Mouse (Mus musculus): ENCODE data around the gene Klhl42.

Gene Klhl42

GRCm38 (mm10) chr6:147087736-147088135 is 3.4 kb upstream of the Klhl42 start:
- DNase-seq, result no peak

DNA sequence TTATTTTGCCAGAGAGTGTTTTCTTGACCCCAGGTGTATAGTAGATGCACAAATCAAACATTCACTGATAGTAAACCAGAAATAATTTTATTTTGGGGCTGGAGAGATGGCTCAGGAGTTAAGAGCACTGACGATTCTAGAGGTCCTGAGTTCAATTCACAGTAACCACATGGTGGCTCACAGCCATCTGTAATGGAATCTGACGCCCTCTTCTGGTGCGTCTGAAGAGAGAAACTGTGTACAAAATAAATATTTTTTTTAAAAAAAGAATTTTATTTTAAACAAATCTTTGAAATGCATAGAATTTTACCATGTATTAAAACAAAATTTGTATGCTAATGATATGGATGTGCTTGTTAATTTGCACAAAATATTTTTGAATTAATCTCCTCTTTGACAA is 2.7 kb upstream of the Klhl42 start:
- no peak for DNase-seq

DNA sequence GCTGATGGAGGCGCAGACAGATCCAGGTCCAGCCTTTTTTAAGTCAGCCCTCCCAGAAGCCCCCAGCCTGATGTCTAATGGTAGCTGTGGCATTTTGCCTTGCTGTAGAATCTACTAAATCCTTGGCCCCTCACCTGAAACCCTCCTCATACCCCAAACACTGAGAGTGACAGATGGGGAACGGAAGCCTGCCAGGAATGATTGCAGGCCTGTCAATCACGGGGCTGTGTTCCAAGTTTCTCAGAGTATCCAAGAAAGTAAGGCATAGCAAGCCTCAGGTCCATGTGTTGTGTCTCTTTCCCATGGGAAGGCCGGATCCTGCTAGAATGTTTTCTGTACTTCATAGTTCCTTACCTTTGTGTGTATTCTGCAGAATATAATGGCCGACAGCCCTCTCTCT is 988 bp upstream of the Klhl42 start:
- DNase-seq, result no peak

- DNase-seq, result peak in 1 of 2 experiments; percentile 27
These were observed 957 bp downstream of the Klhl42 start for GRCm38 (mm10) chr6:147092136-147092535.

GRCm38 (mm10) chr6:147094771-147095170 is 3.6 kb downstream of the Klhl42 start:
- no peak for DNase-seq

GRCm38 (mm10) chr6:147096109-147096508 is 4.9 kb downstream of the Klhl42 start:
- no peak for DNase-seq

DNA sequence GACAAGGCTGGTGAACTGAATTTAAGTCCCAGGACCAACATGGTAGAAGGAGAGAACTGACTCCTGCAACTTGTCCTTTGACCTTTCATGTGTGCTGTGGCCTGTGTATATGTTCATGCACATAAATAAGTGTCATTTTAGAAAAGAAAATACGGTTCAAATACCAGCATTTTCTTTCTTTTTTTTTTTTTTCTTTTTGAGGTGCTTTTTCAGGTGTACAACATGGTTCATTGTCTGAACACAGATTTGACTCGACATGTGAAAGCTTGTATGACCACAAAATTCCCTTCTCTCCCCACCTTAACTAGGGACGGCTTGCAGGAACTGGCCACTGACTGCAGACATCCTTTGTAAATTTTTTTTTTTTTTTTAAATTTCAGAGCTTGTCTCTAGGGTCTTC is 5.8 kb downstream of the Klhl42 start:
- DNase-seq, result no peak

- no peak for DNase-seq
These were observed 6.3 kb downstream of the Klhl42 start for GRCm38 (mm10) chr6:147097346-147097929.

DNA sequence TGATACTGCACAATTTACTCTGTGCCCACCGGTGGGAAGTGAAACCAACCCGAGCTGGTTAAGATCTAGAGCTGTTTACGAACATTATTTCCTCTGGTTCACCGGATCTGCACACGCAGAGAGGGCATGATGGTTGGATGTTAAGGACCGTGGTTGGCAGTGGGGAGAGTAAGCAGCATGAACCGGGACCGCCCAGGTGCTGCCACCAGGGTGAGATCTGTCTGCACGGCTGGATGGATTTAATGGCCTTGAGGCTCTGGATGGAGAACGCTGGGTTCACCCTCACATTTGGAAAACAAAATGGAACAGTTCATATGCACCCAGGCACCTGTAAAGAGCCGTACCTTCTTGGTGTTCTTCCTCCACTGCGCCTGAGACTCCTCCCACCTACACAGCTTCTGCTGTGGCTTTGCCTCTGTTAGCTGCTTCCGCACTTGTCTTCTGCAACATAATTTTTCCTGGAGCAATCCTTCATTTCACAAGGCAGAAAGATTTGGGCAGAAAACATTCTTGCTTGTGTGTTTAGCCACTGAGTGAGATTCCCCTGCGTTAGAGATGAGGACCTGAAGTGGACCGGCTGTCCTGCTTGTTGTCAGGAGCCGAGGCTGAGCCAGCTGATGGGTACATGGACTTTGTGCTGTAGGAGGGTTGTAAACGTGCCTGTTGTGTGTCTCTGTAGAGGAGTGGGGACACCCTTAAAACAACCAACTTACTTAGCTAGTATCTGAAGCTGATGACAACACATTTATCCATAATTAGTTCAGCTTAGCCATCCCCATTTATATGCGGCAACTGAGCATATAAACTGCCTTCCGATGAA is 8.5 kb downstream of the Klhl42 start:
- peak; percentile 48 to 55 for DNase-seq

- no peak for DNase-seq
These were observed 11.1 kb downstream of the Klhl42 start for GRCm38 (mm10) chr6:147102293-147102692.

- no peak for DNase-seq
These were observed 14.3 kb downstream of the Klhl42 start for GRCm38 (mm10) chr6:147105529-147105928.

DNA sequence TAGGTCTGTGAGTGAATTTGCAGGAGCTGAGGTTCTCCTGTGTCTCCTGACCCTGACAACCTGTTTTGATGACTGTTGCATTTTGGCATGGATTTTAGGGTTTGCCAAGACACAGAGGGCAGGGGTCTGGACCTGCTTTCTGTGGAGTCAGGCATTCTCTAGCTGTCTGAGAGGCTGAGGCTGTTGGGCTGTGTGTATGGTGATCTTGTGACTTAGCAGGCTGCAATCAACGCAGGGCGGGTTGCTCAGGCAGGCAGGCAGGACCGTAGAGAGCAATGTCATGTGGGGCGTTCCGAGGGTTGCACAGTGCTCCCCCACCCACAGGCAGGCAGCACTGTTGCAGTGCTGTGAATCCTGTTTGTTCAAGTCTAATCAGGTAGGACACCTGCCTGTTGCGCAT is 15.5 kb downstream of the Klhl42 start:
- no peak for DNase-seq

DNA sequence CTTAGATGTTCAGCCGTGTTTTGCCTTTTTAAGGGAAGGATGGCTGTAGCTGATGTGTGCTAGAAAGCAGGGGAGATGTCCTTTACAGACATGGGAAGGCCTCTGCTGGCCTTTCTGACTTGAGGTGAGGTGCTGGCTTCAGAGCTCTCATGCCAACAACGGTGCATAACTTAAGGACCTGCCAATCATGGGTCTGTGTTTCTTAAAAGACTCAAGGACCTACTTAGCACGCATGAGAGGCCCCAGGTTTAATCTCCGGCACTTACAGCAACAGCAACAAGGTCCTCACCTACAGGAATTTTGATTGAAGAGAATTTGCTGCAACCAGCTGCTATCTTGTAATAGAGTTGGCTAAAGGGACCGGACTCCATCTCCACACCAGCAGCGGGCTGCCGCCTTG is 18.1 kb downstream of the Klhl42 start:
- DNase-seq, result no peak

- DNase-seq, result peak; percentile 36 to 78
These were observed 25.4 kb downstream of the Klhl42 start for GRCm38 (mm10) chr6:147116579-147116978.

- DNase-seq, result no peak
These were observed 26.6 kb downstream of the Klhl42 start for GRCm38 (mm10) chr6:147117764-147118163.

DNA sequence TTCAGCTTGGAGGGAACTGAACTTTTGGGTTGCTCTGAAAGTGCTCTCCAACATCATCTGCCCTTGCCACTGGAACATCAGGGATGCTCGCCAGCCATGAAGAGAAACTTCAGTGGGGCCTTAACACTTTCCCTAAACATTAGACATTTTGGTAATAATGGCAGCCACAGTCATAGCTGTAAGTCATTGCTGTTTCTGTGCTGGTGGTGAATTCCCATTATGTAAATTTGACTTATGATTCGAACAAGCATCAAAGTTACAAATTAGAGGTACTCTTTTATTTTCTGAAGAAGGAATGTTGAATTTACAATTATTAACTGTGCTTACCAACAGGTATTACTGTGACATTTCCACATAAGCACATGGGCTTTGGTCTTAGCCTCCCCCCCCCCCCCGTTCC is 27.0 kb downstream of the Klhl42 start:
- DNase-seq, result no peak

DNA sequence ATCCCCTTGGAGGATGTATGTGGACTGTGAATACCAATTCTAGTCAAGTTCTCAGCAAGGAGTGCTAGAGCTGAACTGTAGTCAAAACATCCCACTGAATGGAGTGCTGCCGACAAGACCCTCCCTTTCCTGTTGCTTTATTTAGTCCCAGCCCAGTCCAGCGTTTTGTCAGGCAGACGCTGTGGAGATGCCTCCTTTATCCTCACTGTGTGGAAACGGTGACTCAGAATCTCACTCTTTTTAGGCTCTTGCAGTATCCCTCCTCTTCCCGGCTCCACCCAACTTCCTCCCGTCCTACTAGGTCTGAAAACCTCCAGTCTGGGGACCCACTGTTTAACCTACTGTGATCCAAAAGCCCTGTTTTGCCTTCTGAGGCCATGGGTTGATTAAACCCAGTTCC is 30.1 kb downstream of the Klhl42 start:
- DNase-seq, result no peak

GRCm38 (mm10) chr6:147127239-147127638 is 36.1 kb downstream of the Klhl42 start:
- no peak for DNase-seq

GRCm38 (mm10) chr6:147138260-147138659 is 47.1 kb downstream of the Klhl42 start:
- DNase-seq, result no peak

DNA sequence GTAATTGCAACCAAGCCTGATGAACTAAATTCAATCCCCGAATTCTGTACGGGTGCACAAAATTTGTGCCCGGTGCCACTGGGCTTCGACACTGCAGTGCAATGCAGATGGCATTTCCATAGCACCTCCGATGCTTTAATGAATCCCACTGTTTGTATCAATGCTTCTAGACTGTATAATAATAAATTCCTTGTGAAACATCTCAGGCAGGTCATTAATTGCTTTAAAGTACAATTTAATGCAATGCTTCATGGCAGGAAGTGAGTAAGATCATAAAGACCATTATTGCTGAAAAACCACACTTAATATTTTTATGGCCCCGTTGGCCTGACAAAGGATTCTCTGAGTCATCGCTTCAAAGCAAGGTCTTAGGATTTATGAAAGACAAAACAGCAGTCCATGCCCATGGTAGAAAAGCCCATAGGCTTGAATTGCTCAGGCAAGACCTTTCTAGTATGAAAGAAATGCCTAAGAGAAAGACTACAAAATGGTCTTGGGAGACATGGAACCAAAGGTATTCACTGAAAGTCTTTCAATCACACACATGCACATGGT is 49.5 kb downstream of the Klhl42 start:
- no peak for DNase-seq

DNA sequence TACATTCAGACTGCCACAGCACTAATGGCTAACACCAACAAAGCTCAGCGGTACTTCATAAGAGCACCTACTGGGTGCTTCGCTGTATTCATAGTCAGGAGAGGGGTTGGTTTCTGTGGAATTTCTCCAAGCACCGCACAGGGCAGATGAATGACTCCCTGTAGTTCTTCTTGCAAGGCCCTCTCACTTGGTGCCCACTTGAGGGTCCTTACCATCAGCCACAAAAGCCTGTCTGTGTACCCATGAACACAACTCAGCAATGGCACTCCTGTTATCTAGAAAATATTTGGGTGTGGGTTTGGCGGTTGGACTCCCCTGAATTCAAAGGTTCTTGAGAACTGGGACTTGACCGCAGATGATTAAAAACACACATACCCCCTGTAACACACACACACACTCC is 53.5 kb downstream of the Klhl42 start:
- no peak for DNase-seq

- DNase-seq, result peak in 1 of 2 experiments; percentile 7
These were observed 54.1 kb downstream of the Klhl42 start for GRCm38 (mm10) chr6:147145277-147145676.

DNA sequence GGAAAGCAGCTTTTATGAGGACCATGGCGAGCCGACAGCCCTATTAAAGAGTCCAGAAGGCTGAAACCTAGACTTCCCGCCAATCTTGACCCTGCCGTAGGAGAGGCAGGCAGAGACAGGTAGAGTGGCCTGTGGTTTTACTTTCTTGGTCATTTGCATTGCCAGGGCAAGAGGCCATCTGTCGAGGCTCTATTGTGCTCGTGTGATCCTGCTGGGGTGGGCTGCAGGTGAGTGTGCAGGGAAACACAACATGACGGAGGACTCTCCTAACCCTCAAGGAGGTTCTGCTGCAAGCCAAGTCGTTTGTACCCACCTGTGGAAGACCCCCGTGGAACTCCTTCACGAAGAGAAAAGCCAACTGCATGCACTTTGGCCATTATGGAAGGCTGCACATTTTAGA is 54.6 kb downstream of the Klhl42 start:
- no peak for DNase-seq

GRCm38 (mm10) chr6:147151069-147151468 is 59.9 kb downstream of the Klhl42 start:
- no peak for DNase-seq
